Mouse (Mus musculus): Measurements from ENCODE around the gene Scn5a.

GRCm38 (mm10) chr9:119444738-119445429 lies 133.9 kb downstream of the Scn5a start, which contains the start of gene Exog:
- TF ChIP-seq HCFC1 (IDR thresholded peaks at IDR 0.05; ENCODE audit: low read depth, low read length), result peak; percentile 75
- peak; percentile 90 for TF ChIP-seq POLR2A (IDR thresholded peaks at IDR 0.05; ENCODE audit: low read depth, low read length)
- peak; percentile 38 to 83; a peak in 3 of 4 replicates for TF ChIP-seq CTCF (conservative IDR thresholded peaks at IDR 0.05 in 1 of 2, IDR thresholded peaks at IDR 0.05 in 1 of 2; ENCODE audit: low read depth in 2 of 2, low read length in 2 of 2)
- TF ChIP-seq EP300 (IDR thresholded peaks at IDR 0.05; ENCODE audit: low read length), result no peak
- TF ChIP-seq USF1 (IDR thresholded peaks at IDR 0.05; ENCODE audit: low read depth, low read length), result no peak
- peak; percentile 59; the same call in 1 of the 2 replicates for TF ChIP-seq SIN3A (IDR thresholded peaks at IDR 0.05; ENCODE audit: low read length)

Data from CH12.LX (cell line).